19 mouse cellular contexts compared by ENCODE assay signal in the genomic region with DNA sequence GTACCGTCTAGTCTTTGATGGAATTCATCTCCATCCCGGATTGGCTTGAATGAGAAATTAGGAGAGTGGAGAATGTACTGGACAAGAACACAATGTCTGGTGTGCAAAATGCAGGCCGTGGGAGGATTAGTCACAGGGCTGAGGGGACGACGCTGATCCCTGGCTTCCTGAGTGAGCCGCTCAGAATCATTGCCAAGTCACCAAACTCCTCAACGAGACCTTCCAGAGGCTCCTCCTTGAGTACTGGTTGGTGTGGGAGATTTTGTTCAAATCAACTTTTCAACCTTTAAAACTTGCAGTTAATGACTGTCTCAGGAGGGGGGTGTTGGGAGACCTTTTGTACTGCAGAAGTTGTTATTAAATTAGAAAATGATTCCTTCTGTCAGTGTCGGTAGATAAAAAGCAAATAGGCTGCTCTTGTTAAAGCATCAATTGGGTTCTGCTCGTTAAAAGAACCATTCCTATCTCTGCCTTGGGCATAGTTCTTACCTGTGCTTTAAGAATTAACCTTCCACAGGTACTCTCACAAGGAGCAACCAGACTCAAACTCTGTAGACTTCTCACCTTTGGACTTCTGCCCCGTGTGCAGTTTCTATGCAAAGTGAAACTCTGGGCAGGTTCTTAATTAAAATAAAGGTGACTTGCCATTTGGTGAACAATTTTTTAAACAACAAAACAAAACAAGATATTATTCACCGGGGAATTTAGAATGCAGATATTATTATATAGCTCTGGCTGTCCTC.
DNase-seq lines count a peak whose midpoint lies in the region; ATAC-seq and TF ChIP-seq lines count a peak whose summit lies in the region.
"Had no signal": no experiment of that assay in that cellular context is flagged by ENCODE, and none has a peak within 500 bp of the region (broad histone marks: within the 10 kb centered on the region; RNA-seq: fewer than 3 reads in every experiment).

No protein-coding gene starts in this region.

- intact Hi-C loops in gastrocnemius, postnatal 14 days (cut with DNase I; ENCODE audit: low total_unique reads): no loop called here

- ATAC-seq in lung, postnatal 0 days: no peak; the same call in 1 of the 2 replicates
- peak; percentile 78 for ATAC-seq in intestine, embryonic 16.5 days
- ATAC-seq in midbrain, embryonic 15.5 days (replicated peaks): no peak
- ATAC-seq: forebrain, embryonic 15.5 days had no signal

- TF ChIP-seq EP300 in lung, postnatal 0 days (IDR thresholded peaks at IDR 0.05): no peak

- H3K27me3 ChIP-seq in lung, postnatal 0 days (replicated peaks; ENCODE audit: insufficient read depth, low read length): no peaks in the 10 kb centered on the region
- no peaks in the 10 kb centered on the region for H3K27me3 ChIP-seq in intestine, embryonic 16.5 days (replicated peaks; ENCODE audit: control insufficient read depth, insufficient read depth, low read length)
- no peaks in the 10 kb centered on the region for H3K27me3 ChIP-seq in small intestine, adult 2 months (ENCODE audit: control insufficient read depth, insufficient read depth, low read length)
- no peaks in the 10 kb centered on the region for H3K27me3 ChIP-seq in midbrain, embryonic 15.5 days (replicated peaks)
- H3K27me3 ChIP-seq: CH12.LX; forebrain, embryonic 15.5 days; hindbrain, embryonic 13.5 days had no signal

- WGBS in lung, postnatal 0 days: 65% methylated on average over 11 of the region's 11 CpGs
- 80% methylated on average over 11 of the region's 11 CpGs for WGBS in intestine, embryonic 16.5 days
- 64% methylated on average over 11 of the region's 11 CpGs for WGBS in small intestine, adult 2 months
- 65% methylated on average over 11 of the region's 11 CpGs for WGBS in midbrain, embryonic 15.5 days

- no peak overlapping the region for H3K4me3 ChIP-seq in lung, postnatal 0 days (ENCODE audit: low read depth, low read length)
- H3K4me3 ChIP-seq in intestine, embryonic 16.5 days (ENCODE audit: low read length): no peak overlapping the region
- H3K4me3 ChIP-seq in small intestine, adult 2 months (ENCODE audit: low read depth, low read length): no peak overlapping the region
- H3K4me3 ChIP-seq in midbrain, embryonic 15.5 days: no peak overlapping the region
- H3K4me3 ChIP-seq: forebrain, embryonic 15.5 days; hindbrain, embryonic 13.5 days; left cerebral cortex, adult 2 months had no signal

- no peak for TF ChIP-seq POLR2A in small intestine, adult 2 months (IDR thresholded peaks at IDR 0.05; ENCODE audit: low read depth, low read length)

- no peak overlapping the region for H3K9ac ChIP-seq in lung, postnatal 0 days (replicated peaks; ENCODE audit: low read depth)
- H3K9ac ChIP-seq in intestine, embryonic 16.5 days (ENCODE audit: low read depth, low read length): no peak overlapping the region
- H3K9ac ChIP-seq in midbrain, embryonic 15.5 days: no peak overlapping the region
- H3K9ac ChIP-seq: forebrain, embryonic 15.5 days; hindbrain, embryonic 13.5 days had no signal

- H3K9me3 ChIP-seq in lung, postnatal 0 days (ENCODE audit: low read length): no peaks in the 10 kb centered on the region
- H3K9me3 ChIP-seq in intestine, embryonic 16.5 days (ENCODE audit: control insufficient read depth, low read length): no peaks in the 10 kb centered on the region
- H3K9me3 ChIP-seq in midbrain, embryonic 15.5 days: no peaks in the 10 kb centered on the region
- H3K9me3 ChIP-seq: forebrain, embryonic 15.5 days; hindbrain, embryonic 13.5 days had no signal

- no peak for TF ChIP-seq CTCF in lung, postnatal 0 days (IDR thresholded peaks at IDR 0.05)
- TF ChIP-seq CTCF in small intestine, adult 2 months (IDR thresholded peaks at IDR 0.05; ENCODE audit: extremely low read depth, insufficient read length, insufficient replicate concordance, low read depth, low read length): no peak

- H3K4me2 ChIP-seq in lung, postnatal 0 days (replicated peaks; ENCODE audit: low read depth, low read length): no peak overlapping the region
- no peak overlapping the region for H3K4me2 ChIP-seq in intestine, embryonic 16.5 days (ENCODE audit: low read depth, low read length)
- no peak overlapping the region for H3K4me2 ChIP-seq in midbrain, embryonic 15.5 days
- H3K4me2 ChIP-seq: forebrain, embryonic 15.5 days; heart, embryonic 11.5 days; hindbrain, embryonic 13.5 days had no signal

- H3K4me1 ChIP-seq in lung, postnatal 0 days (ENCODE audit: insufficient read depth, low read depth, low read length): no peaks in the 10 kb centered on the region
- 0 out of 2 replicates have a peak, but pooled peaks cover 3% of the 10 kb centered on the region for H3K4me1 ChIP-seq in intestine, embryonic 16.5 days (ENCODE audit: control insufficient read depth, insufficient read depth, low read length)
- H3K4me1 ChIP-seq in small intestine, adult 2 months (ENCODE audit: control insufficient read depth, insufficient read depth, insufficient read length, low read length): peaks cover 19% of the 10 kb centered on the region; the same call in 1 of the 2 replicates
- peaks cover 10% of the 10 kb centered on the region for H3K4me1 ChIP-seq in midbrain, embryonic 15.5 days
- H3K4me1 ChIP-seq: forebrain, embryonic 15.5 days had no signal

- H3K36me3 ChIP-seq in lung, postnatal 0 days (ENCODE audit: insufficient read depth, low read length): no peaks in the 10 kb centered on the region
- H3K36me3 ChIP-seq in intestine, embryonic 16.5 days (ENCODE audit: control insufficient read depth, insufficient read depth, low read length): no peaks in the 10 kb centered on the region
- peaks cover 3% of the 10 kb centered on the region for H3K36me3 ChIP-seq in small intestine, adult 2 months (ENCODE audit: control insufficient read depth, insufficient read depth, low read length)
- no peaks in the 10 kb centered on the region for H3K36me3 ChIP-seq in midbrain, embryonic 15.5 days (replicated peaks)
- H3K36me3 ChIP-seq: forebrain, embryonic 15.5 days; hindbrain, embryonic 13.5 days had no signal

- peak; percentile 8 for DNase-seq in gastrocnemius, postnatal 14 days
- no peak for DNase-seq in gastrocnemius, postnatal 10 days
- DNase-seq in lung, postnatal 0 days (ENCODE audit: low spot score): peak; percentile 25
- DNase-seq in lung, postnatal 4 days: no peak
- DNase-seq in right cerebral cortex, adult 2 months (ENCODE audit: low spot score in 2 of 2): no peak
- DNase-seq: cerebellum, adult 9-11 months; gastrocnemius, postnatal 36 days; heart, postnatal 14 days; layer of hippocampus, adult 9-11 months; left cerebral cortex, postnatal 4 days; thymus, postnatal 14 days had no signal

- no peak overlapping the region for H3K27ac ChIP-seq in lung, postnatal 0 days (ENCODE audit: low read length)
- no peak overlapping the region for H3K27ac ChIP-seq in intestine, embryonic 16.5 days (ENCODE audit: low read length)
- peak overlapping the region; percentile 28 for H3K27ac ChIP-seq in small intestine, adult 2 months (ENCODE audit: insufficient read depth, low read depth, low read length)
- H3K27ac ChIP-seq in midbrain, embryonic 15.5 days: no peak overlapping the region
- H3K27ac ChIP-seq: forebrain, embryonic 15.5 days; hindbrain, embryonic 13.5 days; left cerebral cortex, adult 2 months had no signal

Comparison
In these comparisons a context has a peak if more than half of its experiments do, and no peak if none do; other contexts are left out.
1. DNase-seq: peak in gastrocnemius, postnatal 14 days (single experiment) and lung, postnatal 0 days (single experiment); none in gastrocnemius, postnatal 10 days (single experiment), lung, postnatal 4 days (0 of 2) and right cerebral cortex, adult 2 months (0 of 2).